Mouse (Mus musculus) intestine, embryonic 16.5 days (tissue): ENCODE measurements at regions not wholly inside any gene's neighbourhood (a gene's known extent, or its start where the extent isn't known, plus 50 kb on each side); places are given as distances from the start of the nearest gene placed in this dataset.
"Not testable (repeated sequence)": the region's sequence is repeated elsewhere in the genome, so short reads cannot be mapped to it uniquely, and the experiment has no call there.

Experiments
- ATAC-seq: fragments of 200-750 bp; cut with Nextera tagmentation; 2 replicates; pipeline ENCODE4 v1.8.0; 2017; ENCODE audit warnings: moderate TSS enrichment, moderate library complexity
- H3K27ac ChIP-seq: fragments of 300-500 bp; sonication (generic); 2 replicates; pipeline ENCODE4 v1.5.1; 2014; ENCODE audit warnings: mild to moderate bottlenecking, low read length
- H3K27me3 ChIP-seq: fragments of 300-500 bp; sonication (generic); replicated peaks from 2 replicates; pipeline ENCODE4 v1.6.1; 2014; ENCODE audit warnings: low read length, control low read depth, mixed read lengths; ENCODE audit not compliant: control insufficient read depth, insufficient read depth
- H3K36me3 ChIP-seq: fragments of 300-500 bp; sonication (generic); 2 replicates; pipeline ENCODE4 v1.6.1; 2014; ENCODE audit warnings: low read length, control low read depth; ENCODE audit not compliant: control insufficient read depth, insufficient read depth
- H3K4me1 ChIP-seq: fragments of 300-500 bp; sonication (generic); 2 replicates; pipeline ENCODE4 v1.6.1; 2014; ENCODE audit warnings: low read length, control low read depth, mixed read lengths; ENCODE audit not compliant: control insufficient read depth, insufficient read depth
- H3K4me2 ChIP-seq: fragments of 300-500 bp; sonication (generic); 2 replicates; pipeline ENCODE4 v1.6.1; 2014; ENCODE audit warnings: low read depth, low read length, control low read depth
- H3K4me3 ChIP-seq: fragments of 300-500 bp; sonication (generic); 2 replicates; pipeline ENCODE4 v1.5.1; 2014; ENCODE audit warnings: mild to moderate bottlenecking, low read length
- H3K9ac ChIP-seq: fragments of 300-500 bp; sonication (generic); 2 replicates; pipeline ENCODE4 v1.6.1; 2014; ENCODE audit warnings: low read depth, low read length
- H3K9me3 ChIP-seq: fragments of 300-500 bp; sonication (generic); 2 replicates; pipeline ENCODE4 v1.6.1; 2016; ENCODE audit warnings: low read length, control low read depth; ENCODE audit not compliant: control insufficient read depth
- WGBS: fragments of 180-500 bp; shearing (Covaris S2); extraction: QIAGEN DNeasy Blood & Tissue Kit; methylation state at CpG from one replicate; pipeline ENCODE4 v1.1.7; 2014; 5-methylcytosine and 5-hydroxymethylcytosine counted together

- 78% methylated on average over 3 of the region's 3 CpGs for WGBS
- no peak overlapping the region for H3K9ac ChIP-seq
- no peaks in the 10 kb centered on the region for H3K36me3 ChIP-seq
These were observed 1339.0 kb downstream of the Zfp704 start for GRCm38 (mm10) chr3:8270935-8271298.

GRCm38 (mm10) chr3:8270009-8270934, 1339.6 kb downstream of the Zfp704 start:
- H3K4me1 ChIP-seq: no peaks in the 10 kb centered on the region

More at GRCm38 (mm10) chr3:8270935-8271298, 1339.0 kb downstream of the Zfp704 start:
- no peaks in the 10 kb centered on the region for H3K27me3 ChIP-seq
- no peak overlapping the region for H3K4me3 ChIP-seq
- H3K27ac ChIP-seq: no peak overlapping the region
- no peak for ATAC-seq
- no peaks in the 10 kb centered on the region for H3K9me3 ChIP-seq
- no peaks in the 10 kb centered on the region for H3K4me1 ChIP-seq
- no peak overlapping the region for H3K4me2 ChIP-seq

GRCm38 (mm10) chr3:8265783-8266182, 1344.1 kb downstream of the Zfp704 start:
- H3K27ac ChIP-seq: peak overlapping the region; percentile 23; the same call in 1 of the 2 replicates
- H3K36me3 ChIP-seq: no peaks in the 10 kb centered on the region
- 57% methylated on average over 3 of the region's 3 CpGs for WGBS
- H3K9me3 ChIP-seq: no peaks in the 10 kb centered on the region
- H3K4me1 ChIP-seq: no peaks in the 10 kb centered on the region
- no peak overlapping the region for H3K4me3 ChIP-seq
- H3K4me2 ChIP-seq: no peak overlapping the region
- ATAC-seq: peak; percentile 81
- H3K27me3 ChIP-seq: no peaks in the 10 kb centered on the region
- no peak overlapping the region for H3K9ac ChIP-seq

More at GRCm38 (mm10) chr3:8270009-8270934, 1339.6 kb downstream of the Zfp704 start:
- Histone ChIP-seq H3K9me3 (no peaks in the 10 kb centered on the region), H3K4me2 (no peak overlapping the region), H3K4me3 (no peak overlapping the region), H3K27ac (no peak overlapping the region), H3K36me3 (no peaks in the 10 kb centered on the region), H3K9ac (no peak overlapping the region), H3K27me3 (no peaks in the 10 kb centered on the region)
- no peak for ATAC-seq
- WGBS: 91% methylated on average over 1 of the region's 1 CpGs

GRCm38 (mm10) chr3:8264366-8265033, 1345.4 kb downstream of the Zfp704 start:
- H3K4me2 ChIP-seq: no peak overlapping the region
- no peaks in the 10 kb centered on the region for H3K27me3 ChIP-seq
- 19% methylated on average over 4 of the region's 4 CpGs for WGBS
- no peak overlapping the region for H3K27ac ChIP-seq
- ATAC-seq: peak; percentile 92
- no peaks in the 10 kb centered on the region for H3K9me3 ChIP-seq
- no peak overlapping the region for H3K4me3 ChIP-seq
- H3K36me3 ChIP-seq: no peaks in the 10 kb centered on the region
- H3K4me1 ChIP-seq: no peaks in the 10 kb centered on the region
- H3K9ac ChIP-seq: no peak overlapping the region

- Histone ChIP-seq H3K27ac (no peak overlapping the region), H3K4me1 (no peaks in the 10 kb centered on the region), H3K9ac (no peak overlapping the region), H3K36me3 (no peaks in the 10 kb centered on the region), H3K27me3 (no peaks in the 10 kb centered on the region), H3K9me3 (no peaks in the 10 kb centered on the region), H3K4me2 (no peak overlapping the region), H3K4me3 (no peak overlapping the region)
- no peak for ATAC-seq
These were observed 1352.6 kb downstream of the Zfp704 start for GRCm38 (mm10) chr3:8257293-8257692.

GRCm38 (mm10) chr3:8252311-8252710, 1357.6 kb downstream of the Zfp704 start:
- Histone ChIP-seq H3K4me3 (no peak overlapping the region), H3K27ac (no peak overlapping the region), H3K9me3 (no peaks in the 10 kb centered on the region), H3K27me3 (no peaks in the 10 kb centered on the region), H3K4me1 (no peaks in the 10 kb centered on the region), H3K36me3 (no peaks in the 10 kb centered on the region), H3K4me2 (no peak overlapping the region), H3K9ac (no peak overlapping the region)
- no peak for ATAC-seq
- 61% methylated on average over 2 of the region's 2 CpGs for WGBS

- H3K9me3 ChIP-seq: no peaks in the 10 kb centered on the region
- no peak overlapping the region for H3K9ac ChIP-seq
- 78% methylated on average over 1 of the region's 1 CpGs for WGBS
- no peaks in the 10 kb centered on the region for H3K36me3 ChIP-seq
- ATAC-seq: no peak
- no peak overlapping the region for H3K27ac ChIP-seq
- no peaks in the 10 kb centered on the region for H3K4me1 ChIP-seq
- H3K27me3 ChIP-seq: no peaks in the 10 kb centered on the region
- no peak overlapping the region for H3K4me2 ChIP-seq
- no peak overlapping the region for H3K4me3 ChIP-seq
These were observed 1361.0 kb downstream of the Zfp704 start for GRCm38 (mm10) chr3:8248911-8249310.

- not testable (repeated sequence) for H3K4me3 ChIP-seq, ATAC-seq, H3K9ac ChIP-seq, H3K4me2 ChIP-seq, H3K9me3 ChIP-seq, H3K36me3 ChIP-seq, H3K27me3 ChIP-seq, H3K4me1 ChIP-seq, H3K27ac ChIP-seq
- 19% methylated on average over 1 of the region's 1 CpGs for WGBS
These were observed 1364.1 kb downstream of the Zfp704 start for GRCm38 (mm10) chr3:8245822-8246221.

- H3K9me3 ChIP-seq, H3K4me2 ChIP-seq, H3K27ac ChIP-seq, H3K27me3 ChIP-seq, H3K9ac ChIP-seq, H3K36me3 ChIP-seq, H3K4me3 ChIP-seq, H3K4me1 ChIP-seq: not testable (repeated sequence)
- peak; percentile 92 for ATAC-seq
- WGBS: 76% methylated on average over 2 of the region's 2 CpGs
These were observed 1364.6 kb downstream of the Zfp704 start for GRCm38 (mm10) chr3:8245195-8245789.
